Mouse (Mus musculus) splenic B cell, adult 2 months (primary cell): ENCODE data around the gene Prkcz.

Experiments
- DNase-seq: peaks from one replicate; pipeline ENCODE4 v3.0.0-alpha.2; 2011; ENCODE audit warnings: low read depth, low spot score
- H3K27me3 ChIP-seq: 2 replicates; pipeline ENCODE4 v1.6.1; 2012; ENCODE audit warnings: mild to moderate bottlenecking, low read length, moderate library complexity, mixed read lengths; ENCODE audit not compliant: control insufficient read depth, poor library complexity, insufficient read depth, severe bottlenecking
- H3K36me3 ChIP-seq: 2 replicates; pipeline ENCODE4 v1.6.1; 2012; ENCODE audit warnings: mild to moderate bottlenecking, low read length, moderate library complexity, mixed read lengths; ENCODE audit not compliant: control insufficient read depth, poor library complexity, insufficient read depth, severe bottlenecking

Gene Prkcz

GRCm38 (mm10) chr4:155242292-155242691 is 118.9 kb downstream of the Prkcz start:
- H3K27me3 ChIP-seq: no peaks in the 10 kb centered on the region
- no peak for DNase-seq

GRCm38 (mm10) chr4:155241789-155242188 is 119.4 kb downstream of the Prkcz start:
- DNase-seq: no peak
- Histone ChIP-seq H3K36me3 (no peaks in the 10 kb centered on the region), H3K27me3 (no peaks in the 10 kb centered on the region)

More at GRCm38 (mm10) chr4:155242292-155242691, 118.9 kb downstream of the Prkcz start:
- H3K36me3 ChIP-seq: no peaks in the 10 kb centered on the region

- DNase-seq: no peak
- no peaks in the 10 kb centered on the region for H3K27me3 ChIP-seq
- H3K36me3 ChIP-seq: no peaks in the 10 kb centered on the region
These were observed 121.7 kb downstream of the Prkcz start for GRCm38 (mm10) chr4:155239494-155239893.

- Histone ChIP-seq H3K36me3 (no peaks in the 10 kb centered on the region), H3K27me3 (no peaks in the 10 kb centered on the region)
- DNase-seq: no peak
These were observed 122.9 kb downstream of the Prkcz start for GRCm38 (mm10) chr4:155238276-155238675.

GRCm38 (mm10) chr4:155236737-155237385 is 124.3 kb downstream of the Prkcz start:
- peak; percentile 87 for DNase-seq
- Histone ChIP-seq H3K27me3 (no peaks in the 10 kb centered on the region), H3K36me3 (no peaks in the 10 kb centered on the region)

- Histone ChIP-seq H3K27me3 (no peaks in the 10 kb centered on the region), H3K36me3 (no peaks in the 10 kb centered on the region)
- no peak for DNase-seq
These were observed 125.6 kb downstream of the Prkcz start for GRCm38 (mm10) chr4:155235311-155236119.

- DNase-seq: peak; percentile 58
- H3K36me3 ChIP-seq: no peaks in the 10 kb centered on the region
These were observed 126.5 kb downstream of the Prkcz start for GRCm38 (mm10) chr4:155234371-155235310.

GRCm38 (mm10) chr4:155233878-155234277 is 127.3 kb downstream of the Prkcz start:
- no peaks in the 10 kb centered on the region for H3K27me3 ChIP-seq
- no peaks in the 10 kb centered on the region for H3K36me3 ChIP-seq
- no peak for DNase-seq

More at GRCm38 (mm10) chr4:155234371-155235310, 126.5 kb downstream of the Prkcz start:
- no peaks in the 10 kb centered on the region for H3K27me3 ChIP-seq

GRCm38 (mm10) chr4:155228461-155228860 is 132.7 kb downstream of the Prkcz start:
- no peaks in the 10 kb centered on the region for H3K27me3 ChIP-seq
- no peak for DNase-seq

GRCm38 (mm10) chr4:155227986-155228385 is 133.2 kb downstream of the Prkcz start:
- DNase-seq: no peak
- Histone ChIP-seq H3K27me3 (no peaks in the 10 kb centered on the region), H3K36me3 (no peaks in the 10 kb centered on the region)

More at GRCm38 (mm10) chr4:155228461-155228860, 132.7 kb downstream of the Prkcz start:
- H3K36me3 ChIP-seq: no peaks in the 10 kb centered on the region

- DNase-seq: no peak
- Histone ChIP-seq H3K36me3 (no peaks in the 10 kb centered on the region), H3K27me3 (no peaks in the 10 kb centered on the region)
These were observed 135.2 kb downstream of the Prkcz start for GRCm38 (mm10) chr4:155225918-155226317.

- DNase-seq: no peak
- Histone ChIP-seq H3K27me3 (no peaks in the 10 kb centered on the region), H3K36me3 (no peaks in the 10 kb centered on the region)
These were observed 137.3 kb downstream of the Prkcz start for GRCm38 (mm10) chr4:155223594-155224528.

- Histone ChIP-seq H3K36me3 (no peaks in the 10 kb centered on the region; the same call in 1 of the 2 replicates), H3K27me3 (no peaks in the 10 kb centered on the region)
- peak; percentile 98 for DNase-seq
These were observed 138.1 kb downstream of the Prkcz start for GRCm38 (mm10) chr4:155222841-155223593.
